Mouse (Mus musculus) left cerebral cortex, adult 6 months (tissue): ENCODE measurements around the gene Kat14. TPM values are rescaled to one million over a fixed set of nuclear protein-coding genes. Genes with fewer than 3 reads are reported as not detected.

Source experiments
- long read RNA-seq, 2 experiments: library from polyadenylated mRNA; unstranded; transcript quantifications; one replicate each; pipeline ENCODE4 v2.0.0; 2019 to 2020
- polyA plus RNA-seq: library from polyadenylated mRNA; unstranded; fragments of <200 nt; fragmentation: Nextera tagmentation; gene quantifications from 2 replicates; pipeline ENCODE4 v1.2.3, GENCODE M21; 2021

Gene Kat14
- 14.1 and 14.4 TPM in 2 replicates for polyA plus RNA-seq
- long read RNA-seq, experiment 1, transcript Kat14-201 (11 exons, 3,801 nt) = major isoform, 22 of 41 reads
- long read RNA-seq, experiment 1, partial matches to known transcripts = 10 of 41 reads
- long read RNA-seq, experiment 1, other reads (novel, unspliced or antisense) = 7 of 41 reads
- long read RNA-seq, experiment 2, partial matches to known transcripts = 5 of 10 reads
- long read RNA-seq, experiment 2, other reads (novel, unspliced or antisense) = 3 of 10 reads

DNA sequence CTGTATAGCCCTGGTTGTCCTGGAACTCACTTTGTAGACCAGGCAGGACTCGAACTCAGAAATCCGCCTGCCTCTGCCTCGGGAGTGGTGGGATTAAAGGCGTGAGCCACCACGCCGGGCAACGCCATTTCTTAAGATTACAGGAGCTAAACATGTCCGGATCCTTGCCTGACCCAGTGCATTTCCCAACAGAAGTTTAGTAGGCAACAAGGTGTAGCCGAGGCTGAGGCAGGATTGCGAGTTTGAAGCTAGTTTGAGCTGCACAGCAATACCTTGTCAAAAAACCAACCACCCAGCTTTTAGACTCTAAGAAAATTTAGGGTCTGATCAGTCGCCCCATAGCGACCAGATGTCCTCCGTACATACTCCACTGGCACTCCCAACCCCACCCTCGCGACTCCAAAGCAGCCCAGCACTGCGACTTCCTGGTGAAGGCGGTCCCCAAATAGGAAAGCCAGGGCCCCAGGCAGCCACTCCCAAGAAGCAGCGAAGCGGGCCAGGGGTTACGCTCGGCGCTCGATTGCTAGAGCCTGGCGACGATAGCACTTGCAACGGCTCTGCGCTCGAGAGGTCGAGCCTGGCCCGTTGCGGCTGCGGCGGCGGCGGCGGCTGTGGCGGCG, at the start of gene Kat14, which contains the start of gene Pet117:
Kat14 (plus strand) TSS at position 584 of the 620 bp plus-strand sequence.
Pet117 (plus strand) TSS at position 597 of the 620 bp plus-strand sequence.

GRCm38 (mm10) chr2:144331401-144332302, 37.1 kb upstream of the Kat14 start, which contains the start of gene Ovol2:
Gene Ovol2, minus strand, starts transcription at chr2:144332146.

Other genes with a start within 250 kb of the Kat14 start
- 7.2 and 7.4 TPM in 2 replicates for gene Mgme1, start 98.3 kb upstream of the Kat14 start, polyA plus RNA-seq
- 100.0 and 131 TPM in 2 replicates for gene Snx5, start 98.1 kb upstream of the Kat14 start, polyA plus RNA-seq
- 15.6 and 17.2 TPM in 2 replicates for gene Ovol2, start 36.8 kb upstream of the Kat14 start, polyA plus RNA-seq
- 3.7 and 8.5 TPM in 2 replicates for gene Pet117, start within 50 bp of the Kat14 start, polyA plus RNA-seq
- gene Dzank1, start 158.4 kb downstream of the Kat14 start, polyA plus RNA-seq = 53.5 and 105 TPM in 2 replicates
- 3.9 and 7.0 TPM in 2 replicates for gene Polr3f, start 158.7 kb downstream of the Kat14 start, polyA plus RNA-seq
- 36.2 and 37.8 TPM in 2 replicates for gene Rbbp9, start 181.9 kb downstream of the Kat14 start, polyA plus RNA-seq
- gene Sec23b, start 187.2 kb downstream of the Kat14 start, polyA plus RNA-seq = 42.4 and 47.3 TPM in 2 replicates
- 123 and 144 TPM in 2 replicates for gene Smim26, start 225.1 kb downstream of the Kat14 start, polyA plus RNA-seq
- 124 and 164 TPM in 2 replicates for gene Dtd1, start 230.9 kb downstream of the Kat14 start, polyA plus RNA-seq